Mouse (Mus musculus): ENCODE data around the gene Ucn3. TPM values are rescaled to one million over a fixed set of nuclear protein-coding genes. Genes with fewer than 3 reads are reported as not detected.
A peak's percentile ranks its signal among the peaks of the same experiment; 100 is the strongest.

Ucn3 gene
- polyA plus RNA-seq (2016; fragmentation: Nextera tagmentation; extraction: Ambion mirVana) = not detected in 2 replicates

- Histone ChIP-seq H3K4me1 (no peaks in the 10 kb centered on the region), H3K27ac (replicated peaks) (no peak within 1 kb of the TSS), H3K27me3 (replicated peaks; ENCODE audit: low read depth, poor library complexity, severe bottlenecking) (no peaks in the 10 kb centered on the region), H3K4me3 (no peak within 1 kb of the TSS), H3K9me3 (no peaks in the 10 kb centered on the region), H3K36me3 (replicated peaks) (no peaks in the 10 kb centered on the region)
- WGBS = 71% methylated on average over 2 of the region's 2 CpGs
- no peak for DNase-seq (ENCODE audit: low spot score)
These were observed at the start of gene Ucn3 for GRCm38 (mm10) chr13:3945249-3945648. Gene Ucn3, minus strand, starts transcription at chr13:3945349.

GRCm38 (mm10) chr13:3992081-3992480, 46.9 kb upstream of the Ucn3 start:
- no peaks in the 10 kb centered on the region for H3K4me1 ChIP-seq
- no peaks in the 10 kb centered on the region for H3K9me3 ChIP-seq
- DNase-seq (ENCODE audit: low spot score) = no peak
- no peak overlapping the region for H3K27ac ChIP-seq (replicated peaks)
- H3K27me3 ChIP-seq (replicated peaks; ENCODE audit: low read depth, poor library complexity, severe bottlenecking) = no peaks in the 10 kb centered on the region
- H3K36me3 ChIP-seq (replicated peaks) = no peaks in the 10 kb centered on the region
- no peak overlapping the region for H3K4me3 ChIP-seq

- Histone ChIP-seq H3K27ac (replicated peaks) (no peak overlapping the region), H3K9me3 (no peaks in the 10 kb centered on the region), H3K4me3 (no peak overlapping the region), H3K36me3 (replicated peaks) (no peaks in the 10 kb centered on the region), H3K4me1 (no peaks in the 10 kb centered on the region), H3K27me3 (replicated peaks; ENCODE audit: low read depth, poor library complexity, severe bottlenecking) (no peaks in the 10 kb centered on the region)
- no peak for DNase-seq (ENCODE audit: low spot score)
- WGBS = 87% methylated on average over 4 of the region's 4 CpGs
These were observed 23.7 kb upstream of the Ucn3 start for GRCm38 (mm10) chr13:3968849-3969248.

GRCm38 (mm10) chr13:3951198-3951914, 6.2 kb upstream of the Ucn3 start:
- Histone ChIP-seq H3K27ac (replicated peaks) (no peak overlapping the region), H3K4me3 (no peak overlapping the region), H3K27me3 (replicated peaks; ENCODE audit: low read depth, poor library complexity, severe bottlenecking) (no peaks in the 10 kb centered on the region), H3K36me3 (replicated peaks) (no peaks in the 10 kb centered on the region), H3K9me3 (peaks cover 3% of the 10 kb centered on the region; the same call in 1 of the 2 replicates), H3K4me1 (no peaks in the 10 kb centered on the region)
- no peak for DNase-seq (ENCODE audit: low spot score)
- 79% methylated on average over 6 of the region's 6 CpGs for WGBS

- Histone ChIP-seq H3K27me3 (replicated peaks; ENCODE audit: low read depth, poor library complexity, severe bottlenecking) (no peaks in the 10 kb centered on the region), H3K27ac (replicated peaks) (no peak overlapping the region), H3K4me1 (no peaks in the 10 kb centered on the region), H3K4me3 (no peak overlapping the region), H3K9me3 (peaks cover 3% of the 10 kb centered on the region; the same call in 1 of the 2 replicates), H3K36me3 (replicated peaks) (no peaks in the 10 kb centered on the region)
- 84% methylated on average over 4 of the region's 4 CpGs for WGBS
- no peak for DNase-seq (ENCODE audit: low spot score)
These were observed 4.3 kb upstream of the Ucn3 start for GRCm38 (mm10) chr13:3949477-3949876.

GRCm38 (mm10) chr13:3947267-3947666, 2.1 kb upstream of the Ucn3 start:
- Histone ChIP-seq H3K36me3 (replicated peaks) (no peaks in the 10 kb centered on the region), H3K27me3 (replicated peaks; ENCODE audit: low read depth, poor library complexity, severe bottlenecking) (no peaks in the 10 kb centered on the region), H3K27ac (replicated peaks) (no peak overlapping the region), H3K4me1 (no peaks in the 10 kb centered on the region), H3K4me3 (no peak overlapping the region), H3K9me3 (peaks cover 3% of the 10 kb centered on the region; the same call in 1 of the 2 replicates)
- no peak for DNase-seq (ENCODE audit: low spot score)
- WGBS = 92% methylated on average over 4 of the region's 4 CpGs

GRCm38 (mm10) chr13:3944699-3945098, 450 bp downstream of the Ucn3 start:
- no peak overlapping the region for H3K4me3 ChIP-seq
- no peak for DNase-seq (ENCODE audit: low spot score)
- no peaks in the 10 kb centered on the region for H3K4me1 ChIP-seq
- no peaks in the 10 kb centered on the region for H3K9me3 ChIP-seq
- no peak overlapping the region for H3K27ac ChIP-seq (replicated peaks)
- H3K36me3 ChIP-seq (replicated peaks) = no peaks in the 10 kb centered on the region
- no peaks in the 10 kb centered on the region for H3K27me3 ChIP-seq (replicated peaks; ENCODE audit: low read depth, poor library complexity, severe bottlenecking)
- 86% methylated on average over 7 of the region's 7 CpGs for WGBS

- no peak for DNase-seq (ENCODE audit: low spot score)
- Histone ChIP-seq H3K27me3 (replicated peaks; ENCODE audit: low read depth, poor library complexity, severe bottlenecking) (no peaks in the 10 kb centered on the region), H3K4me1 (no peaks in the 10 kb centered on the region), H3K9me3 (no peaks in the 10 kb centered on the region), H3K27ac (replicated peaks) (no peak overlapping the region), H3K4me3 (no peak overlapping the region), H3K36me3 (replicated peaks) (no peaks in the 10 kb centered on the region)
- 91% methylated on average over 6 of the region's 6 CpGs for WGBS
These were observed 19.1 kb downstream of the Ucn3 start for GRCm38 (mm10) chr13:3926046-3926445.

- H3K4me3 ChIP-seq = no peak overlapping the region
These were observed 19.5 kb downstream of the Ucn3 start for GRCm38 (mm10) chr13:3925632-3926031.

GRCm38 (mm10) chr13:3924483-3924882, 20.7 kb downstream of the Ucn3 start:
- H3K4me1 ChIP-seq = no peaks in the 10 kb centered on the region
- DNase-seq (ENCODE audit: low spot score) = no peak
- no peaks in the 10 kb centered on the region for H3K9me3 ChIP-seq
- H3K36me3 ChIP-seq (replicated peaks) = no peaks in the 10 kb centered on the region
- no peak overlapping the region for H3K27ac ChIP-seq (replicated peaks)
- 86% methylated on average over 5 of the region's 5 CpGs for WGBS
- no peaks in the 10 kb centered on the region for H3K27me3 ChIP-seq (replicated peaks; ENCODE audit: low read depth, poor library complexity, severe bottlenecking)
- H3K4me3 ChIP-seq = no peak overlapping the region

More at GRCm38 (mm10) chr13:3925632-3926031, 19.5 kb downstream of the Ucn3 start:
- H3K27me3 ChIP-seq (replicated peaks; ENCODE audit: low read depth, poor library complexity, severe bottlenecking) = no peaks in the 10 kb centered on the region
- 83% methylated on average over 6 of the region's 6 CpGs for WGBS
- no peaks in the 10 kb centered on the region for H3K9me3 ChIP-seq
- DNase-seq (ENCODE audit: low spot score) = no peak
- H3K36me3 ChIP-seq (replicated peaks) = no peaks in the 10 kb centered on the region
- H3K27ac ChIP-seq (replicated peaks) = no peak overlapping the region
- H3K4me1 ChIP-seq = no peaks in the 10 kb centered on the region

- H3K4me3 ChIP-seq = peak within 1 kb of the TSS; percentile 95
- H3K36me3 ChIP-seq (replicated peaks) = peaks cover 36% of the 10 kb centered on the region
- peak within 1 kb of the TSS; percentile 98 for H3K27ac ChIP-seq (replicated peaks)
- DNase-seq (ENCODE audit: low spot score) = peak; percentile 94
- under 1% methylated on average over 52 of the region's 52 CpGs for WGBS
- peaks cover 8% of the 10 kb centered on the region for H3K4me1 ChIP-seq
- H3K27me3 ChIP-seq (replicated peaks; ENCODE audit: low read depth, poor library complexity, severe bottlenecking) = no peaks in the 10 kb centered on the region
- peaks cover 7% of the 10 kb centered on the region; the same call in 1 of the 2 replicates for H3K9me3 ChIP-seq
These were observed 27.4 kb downstream of the Ucn3 start, which contains the start of the genes Net1 and Tubal3 for GRCm38 (mm10) chr13:3917571-3918311. Gene Net1, minus strand, starts transcription at chr13:3918220. Gene Tubal3, plus strand, starts transcription at chr13:3918274.

- H3K36me3 ChIP-seq (replicated peaks) = peaks cover 72% of the 10 kb centered on the region
- WGBS = 89% methylated on average over 4 of the region's 4 CpGs
- no peak for DNase-seq (ENCODE audit: low spot score)
These were observed 31.6 kb downstream of the Ucn3 start for GRCm38 (mm10) chr13:3913504-3913903.

GRCm38 (mm10) chr13:3910356-3910755, 34.8 kb downstream of the Ucn3 start:
- Histone ChIP-seq H3K27me3 (replicated peaks; ENCODE audit: low read depth, poor library complexity, severe bottlenecking) (no peaks in the 10 kb centered on the region), H3K9me3 (peaks cover 2% of the 10 kb centered on the region; the same call in 1 of the 2 replicates), H3K4me1 (no peaks in the 10 kb centered on the region), H3K4me3 (no peak overlapping the region), H3K27ac (replicated peaks) (no peak overlapping the region), H3K36me3 (replicated peaks) (peaks cover 88% of the 10 kb centered on the region)
- no peak for DNase-seq (ENCODE audit: low spot score)
- WGBS = 90% methylated on average over 5 of the region's 5 CpGs

More at GRCm38 (mm10) chr13:3913504-3913903, 31.6 kb downstream of the Ucn3 start:
- Histone ChIP-seq H3K27ac (replicated peaks) (no peak overlapping the region), H3K4me1 (peaks cover 8% of the 10 kb centered on the region), H3K4me3 (no peak overlapping the region), H3K9me3 (peaks cover 7% of the 10 kb centered on the region; the same call in 1 of the 2 replicates), H3K27me3 (replicated peaks; ENCODE audit: low read depth, poor library complexity, severe bottlenecking) (no peaks in the 10 kb centered on the region)

Measured in embryonic facial prominence, embryonic 10.5 days (tissue).